Mouse (Mus musculus): ENCODE data around the gene Krtap27-1.

Krtap27-1 gene

GRCm38 (mm10) chr16:88671571-88671970 lies at the start of gene Krtap27-1:
Gene Krtap27-1 (minus strand): TSS chr16:88671671.
- DNase-seq (ENCODE audit: low spot score): no peak

GRCm38 (mm10) chr16:88720031-88720430 lies 48.6 kb upstream of the Krtap27-1 start:
- DNase-seq (ENCODE audit: low spot score): no peak

- DNase-seq (ENCODE audit: low spot score): no peak
Measured at GRCm38 (mm10) chr16:88716549-88716948, 45.1 kb upstream of the Krtap27-1 start.

DNA sequence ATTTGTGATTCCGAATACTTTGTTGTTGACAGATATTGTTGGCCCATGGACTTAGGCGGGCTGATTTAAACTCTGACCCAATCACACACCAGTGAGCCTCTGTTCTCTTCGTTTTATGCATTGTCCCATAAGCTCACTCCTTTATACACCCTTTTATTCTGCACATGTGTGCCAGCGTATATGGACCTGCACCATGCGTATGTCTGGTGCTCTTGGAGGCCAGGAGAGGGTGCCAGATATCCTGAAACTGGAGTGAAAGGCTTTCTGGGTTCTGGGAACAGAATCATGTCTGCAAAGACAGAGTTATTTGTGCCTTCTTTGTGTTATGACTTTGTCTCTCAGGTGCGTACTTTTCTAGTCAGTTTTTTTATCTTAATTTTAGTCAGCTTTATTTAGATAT lies 39.8 kb upstream of the Krtap27-1 start:
- DNase-seq (ENCODE audit: low spot score): no peak

DNA sequence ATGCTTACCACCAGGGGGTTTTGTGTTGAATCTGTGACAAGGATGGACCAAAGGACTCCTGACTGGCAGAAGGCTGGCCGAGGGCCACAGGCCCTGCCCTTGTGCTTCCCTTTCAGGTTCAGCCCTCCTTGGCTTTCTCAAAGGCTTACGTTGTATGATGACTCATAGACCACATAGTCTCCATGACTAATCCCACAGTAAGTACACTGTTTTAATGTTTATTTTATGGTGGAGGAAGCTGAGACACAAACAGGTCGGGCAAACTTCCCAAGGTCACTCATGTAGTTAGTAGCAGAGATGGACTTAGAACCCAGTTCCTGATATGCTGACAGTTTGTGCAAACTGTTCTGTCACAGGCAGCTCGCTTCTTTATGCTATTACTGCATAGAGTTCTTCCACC lies 39.3 kb upstream of the Krtap27-1 start:
- DNase-seq (ENCODE audit: low spot score): no peak

DNA sequence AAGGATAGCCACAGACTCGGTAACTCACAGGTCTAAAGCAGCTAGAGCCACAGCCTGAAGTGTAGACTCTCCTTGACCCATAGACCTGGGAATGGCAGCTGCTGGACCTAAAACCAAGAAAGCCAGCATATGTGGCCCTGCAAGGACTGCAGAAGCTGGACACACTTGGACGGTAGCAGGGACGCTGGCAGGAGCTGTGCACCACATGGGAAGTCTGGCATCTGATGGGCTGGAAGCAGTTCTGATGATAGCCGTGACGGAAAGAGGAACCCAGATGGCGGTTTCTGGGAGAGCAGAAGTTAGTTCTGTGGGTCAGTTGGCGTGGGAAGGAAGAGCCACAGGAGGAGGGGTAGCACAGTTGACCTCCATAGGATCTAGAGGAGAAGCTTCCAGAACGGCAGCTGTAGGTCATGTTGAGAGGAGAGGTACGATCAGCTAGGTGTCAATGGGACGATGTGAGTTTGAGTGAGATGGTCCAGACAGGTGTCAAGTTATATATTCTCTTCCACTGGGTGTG lies 36.1 kb upstream of the Krtap27-1 start, which contains the start of gene 2310061N02Rik:
TSS of gene 2310061N02Rik (minus strand) at position 467 of the 517 bp plus-strand sequence.
- no peak for DNase-seq (ENCODE audit: low spot score)

DNA sequence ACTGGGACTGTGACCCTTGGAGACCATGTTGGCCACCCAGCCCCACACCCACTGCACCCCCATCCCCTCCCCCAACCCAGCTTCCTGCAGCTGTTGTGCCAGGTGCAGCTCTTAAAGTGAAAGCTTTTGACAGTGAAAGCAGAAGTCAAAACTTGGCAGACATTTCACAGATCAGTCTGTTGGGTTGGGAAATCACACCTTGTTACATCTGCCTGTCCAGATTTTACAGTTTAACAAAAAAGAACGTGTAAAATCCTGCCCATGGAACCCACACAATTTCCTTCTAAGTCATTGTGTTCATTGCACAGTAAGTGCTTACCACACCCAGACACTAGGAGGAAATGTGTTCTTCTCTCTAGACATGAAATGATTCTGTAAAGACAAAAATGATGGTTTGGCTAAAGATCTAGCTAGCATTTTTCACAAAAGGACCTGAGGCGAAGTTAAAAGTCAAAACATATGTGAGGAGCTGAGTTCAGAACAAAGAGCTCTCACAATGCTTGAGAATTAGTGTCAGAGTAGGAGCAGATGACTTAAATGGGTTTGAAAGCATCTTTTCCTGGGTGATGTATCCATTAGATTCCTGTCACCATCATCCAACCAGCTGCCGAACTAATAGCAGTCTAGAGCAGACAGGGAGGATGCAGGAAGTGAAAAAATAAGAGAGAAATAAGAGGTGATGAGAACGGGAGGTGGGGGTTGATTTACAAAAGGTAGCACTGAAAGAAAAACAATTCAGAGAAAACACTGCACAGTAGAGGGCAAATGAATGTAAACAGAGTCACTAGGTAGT lies 29.8 kb upstream of the Krtap27-1 start:
- no peak for DNase-seq (ENCODE audit: low spot score)

GRCm38 (mm10) chr16:88696256-88696655 lies 24.8 kb upstream of the Krtap27-1 start:
- DNase-seq (ENCODE audit: low spot score): no peak

GRCm38 (mm10) chr16:88681282-88681681 lies 9.8 kb upstream of the Krtap27-1 start:
- no peak for DNase-seq (ENCODE audit: low spot score)

DNA sequence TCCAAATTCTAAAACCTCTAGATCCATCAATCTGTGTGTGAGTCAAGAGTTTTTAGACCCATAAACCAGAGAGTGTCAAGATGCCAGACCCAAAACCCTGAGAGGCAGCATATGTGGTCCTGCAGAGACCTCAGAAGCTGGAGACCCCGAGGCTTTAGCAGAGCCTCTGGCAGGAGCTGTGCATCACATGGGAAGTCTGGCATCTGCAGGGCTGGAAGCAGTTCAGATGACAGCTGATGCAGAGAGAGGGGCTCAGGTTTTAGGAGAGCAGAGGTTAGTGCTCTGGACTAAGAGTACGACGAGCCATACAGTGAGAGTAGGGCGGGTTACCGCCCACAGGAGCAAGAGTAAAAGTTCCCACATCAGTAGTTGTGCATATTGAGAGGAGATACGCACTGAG lies 7.6 kb upstream of the Krtap27-1 start:
- DNase-seq (ENCODE audit: low spot score): no peak

DNA sequence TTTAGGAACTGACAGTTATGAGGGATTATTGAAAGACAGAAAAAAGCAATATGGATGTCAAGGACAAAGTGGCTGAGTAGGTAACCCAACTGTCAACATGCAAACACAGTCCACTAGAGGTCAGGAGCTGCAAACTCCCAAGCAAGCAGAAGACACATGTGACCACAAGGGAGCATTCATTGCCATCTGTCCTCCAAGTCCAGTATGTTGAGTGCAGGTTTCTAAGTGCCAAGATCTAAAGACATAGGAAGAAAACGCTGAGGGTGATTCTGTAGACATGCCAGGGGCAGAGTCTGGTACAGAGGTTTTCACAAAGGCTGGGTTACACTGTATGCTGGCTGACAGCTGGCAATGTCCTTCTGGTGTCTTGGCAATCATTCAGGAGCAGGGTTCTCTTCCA lies 14.0 kb downstream of the Krtap27-1 start:
- no peak for DNase-seq (ENCODE audit: low spot score)

DNA sequence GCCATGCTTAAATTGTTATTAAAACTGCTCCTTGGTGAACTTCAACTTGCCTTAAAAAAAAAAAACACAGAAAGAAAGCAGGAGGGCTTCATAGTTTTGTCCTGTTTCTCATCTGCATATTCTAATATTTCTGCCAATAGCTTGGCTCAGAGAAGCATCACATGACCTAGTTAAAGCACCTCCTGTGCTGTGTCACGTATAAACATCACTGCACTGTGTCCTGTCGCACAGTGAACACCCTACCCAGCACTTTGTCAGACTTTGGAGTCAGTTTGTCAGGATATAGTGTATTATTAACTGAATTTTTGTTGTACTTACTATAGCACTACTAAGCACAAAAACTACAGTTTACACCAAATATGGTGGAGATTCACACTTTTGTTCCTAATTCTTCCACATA lies 19.5 kb downstream of the Krtap27-1 start:
- DNase-seq (ENCODE audit: low spot score): no peak

- DNase-seq (ENCODE audit: low spot score): no peak
Measured at GRCm38 (mm10) chr16:88651082-88651481, 20.4 kb downstream of the Krtap27-1 start.

- no peak for DNase-seq (ENCODE audit: low spot score)
Measured at GRCm38 (mm10) chr16:88647358-88647846, 24.1 kb downstream of the Krtap27-1 start, which contains the start of gene Krtap26-1. Gene Krtap26-1 (minus strand): TSS chr16:88647796.

GRCm38 (mm10) chr16:88646366-88647111 lies 24.9 kb downstream of the Krtap27-1 start:
- no peak for DNase-seq (ENCODE audit: low spot score)

DNA sequence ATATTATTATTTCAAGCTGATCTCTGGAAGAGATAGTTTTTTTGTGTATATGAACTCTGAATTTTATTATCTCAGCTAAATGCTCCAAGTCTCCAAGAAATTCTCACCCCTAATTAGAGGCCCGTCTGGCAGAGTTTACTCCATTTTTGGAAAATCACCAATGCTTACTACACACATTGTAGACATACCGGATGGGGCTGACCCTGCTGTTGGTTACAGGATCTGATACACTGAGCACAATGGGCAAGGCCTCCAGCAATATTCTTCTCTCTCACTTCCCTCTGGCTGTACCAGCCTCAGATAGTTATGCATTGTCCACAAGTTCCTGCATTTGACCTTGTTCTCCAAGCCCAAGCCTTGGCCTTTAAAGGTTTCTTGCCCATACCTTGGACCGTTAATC lies 31.4 kb downstream of the Krtap27-1 start:
- DNase-seq (ENCODE audit: low spot score): no peak

GRCm38 (mm10) chr16:88635142-88635541 lies 36.3 kb downstream of the Krtap27-1 start:
- peak; percentile 23 for DNase-seq (ENCODE audit: low spot score)

GRCm38 (mm10) chr16:88631474-88631873 lies 40.0 kb downstream of the Krtap27-1 start:
- DNase-seq (ENCODE audit: low spot score): no peak

DNA sequence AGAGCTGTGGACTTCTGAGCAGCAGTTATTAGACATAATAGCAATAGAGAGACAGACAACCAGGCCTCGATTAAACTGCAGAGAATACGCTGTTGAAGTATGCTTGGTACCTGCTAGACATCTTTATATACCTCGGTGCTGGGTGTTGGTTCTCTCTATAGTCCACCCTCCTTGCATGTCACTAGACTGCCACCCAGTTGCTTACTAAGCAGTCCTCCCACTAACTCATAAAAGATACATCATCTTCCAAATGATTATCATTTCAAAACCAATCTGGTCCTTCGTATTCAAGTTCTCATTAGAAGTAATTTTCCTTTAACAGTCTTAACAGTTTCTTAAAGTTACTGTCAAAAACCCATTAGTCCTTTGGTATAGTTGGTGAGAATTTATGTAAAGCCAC lies 43.9 kb downstream of the Krtap27-1 start, which contains the start of gene 2310079G19Rik:
TSS of gene 2310079G19Rik (minus strand) at position 101 of the 400 bp plus-strand sequence.
- DNase-seq (ENCODE audit: low spot score): no peak
